Comparison of ENCODE assay signal across 41 mouse cellular contexts in the genomic region with DNA sequence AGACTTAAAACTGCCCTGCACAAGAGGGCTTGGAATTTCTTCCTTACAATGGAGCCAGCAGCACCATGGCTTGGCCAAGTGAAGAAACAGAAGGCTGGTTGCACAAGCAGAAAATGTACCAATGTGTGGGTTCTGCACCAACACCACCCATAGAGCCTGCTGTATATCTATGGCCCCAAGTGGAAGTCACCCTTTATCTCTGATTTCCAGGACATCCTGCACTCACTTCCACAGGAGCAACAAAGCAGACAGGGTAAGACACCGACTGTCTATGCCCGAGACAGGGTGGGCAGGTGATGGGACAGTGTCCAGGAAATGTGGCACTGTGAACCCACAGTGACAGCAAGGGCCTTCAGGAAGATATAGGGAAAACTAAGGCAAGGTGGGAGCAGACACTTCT. TPM values are rescaled to one million over a fixed set of nuclear protein-coding genes. Genes with fewer than 3 reads are reported as not detected.
"Had no signal": no experiment of that assay in that cellular context is flagged by ENCODE, and none has a peak within 500 bp of the region (broad histone marks: within the 10 kb centered on the region; RNA-seq: fewer than 3 reads in every experiment).

No protein-coding gene starts in this region.

RNA-seq across cellular contexts. Expression of a gene that starts 44.5 kb away (rescaled TPM):
- total RNA-seq: heart, adult 8-10 months; heart, postnatal 10 days; heart, postnatal 14 days; heart, postnatal 25 days; heart, postnatal 36 days; heart, postnatal 4 days; hematopoietic stem cell, adult 5-6 weeks; hindbrain, postnatal 0 days; layer of hippocampus, adult 18-20 months; layer of hippocampus, adult 2 months; layer of hippocampus, adult 8-10 months; layer of hippocampus, postnatal 10 days; layer of hippocampus, postnatal 14 days; layer of hippocampus, postnatal 25 days; layer of hippocampus, postnatal 36 days had no signal
- polyA plus RNA-seq: heart, embryonic 10.5 days; heart, embryonic 11.5 days; heart, embryonic 12.5 days; heart, embryonic 13.5 days; heart, embryonic 14.5 days; heart, embryonic 15.5 days; heart, embryonic 16.5 days; heart, postnatal 0 days; hindbrain, embryonic 10.5 days; hindbrain, embryonic 11.5 days; hindbrain, embryonic 12.5 days; hindbrain, embryonic 13.5 days; hindbrain, embryonic 14.5 days; hindbrain, embryonic 15.5 days; hindbrain, embryonic 16.5 days; hindbrain, postnatal 0 days; inflammation-experienced regulatory T-cells, adult 6 months; intestine, embryonic 14.5 days; intestine, embryonic 15.5 days; intestine, embryonic 16.5 days; intestine, postnatal 0 days; kidney, adult 2 months; kidney, embryonic 14.5 days; kidney, embryonic 15.5 days; kidney, embryonic 16.5 days; kidney, postnatal 0 days; large intestine, adult 2 months had no signal

RNA-seq across cellular contexts. Expression of a gene that starts 55.9 kb away (rescaled TPM):
- total RNA-seq: hindbrain, postnatal 0 days; layer of hippocampus, adult 18-20 months; layer of hippocampus, adult 2 months; layer of hippocampus, adult 8-10 months; layer of hippocampus, postnatal 10 days; layer of hippocampus, postnatal 14 days; layer of hippocampus, postnatal 25 days; layer of hippocampus, postnatal 36 days had no signal
- polyA plus RNA-seq: heart, embryonic 10.5 days; heart, embryonic 11.5 days; heart, embryonic 12.5 days; heart, embryonic 13.5 days; heart, embryonic 14.5 days; heart, embryonic 15.5 days; hindbrain, embryonic 10.5 days; hindbrain, embryonic 11.5 days; hindbrain, embryonic 12.5 days; hindbrain, embryonic 13.5 days; hindbrain, embryonic 14.5 days; hindbrain, embryonic 15.5 days; hindbrain, embryonic 16.5 days; hindbrain, postnatal 0 days; intestine, embryonic 14.5 days; kidney, embryonic 14.5 days had no signal
